Mouse (Mus musculus) E14TG2a.4 (cell line): ENCODE results near the gene Lhpp.

Experiments
- CTCF ChIP-seq: conservative IDR thresholded peaks from 2 replicates; pipeline ENCODE4 v1.5.1; 2014; ENCODE audit warnings: low read length
- NANOG ChIP-seq: IDR thresholded peaks from 2 replicates; pipeline ENCODE4 v1.6.1; 2014; ENCODE audit warnings: borderline replicate concordance, low read length, mixed read lengths
- POU5F1 ChIP-seq: IDR thresholded peaks from 2 replicates; pipeline ENCODE4 v1.6.1; 2014; ENCODE audit warnings: low read length, borderline replicate concordance

- TF ChIP-seq CTCF: no peak
- TF ChIP-seq NANOG: no peak
- TF ChIP-seq POU5F1: no peak
These were observed 54.4 kb downstream of the Lhpp start for GRCm38 (mm10) chr7:132664815-132665214.
